Mouse (Mus musculus): ENCODE data around the gene Pabpc1l. TPM values are rescaled to one million over a fixed set of nuclear protein-coding genes. Genes with fewer than 3 reads are reported as not detected.

Pabpc1l gene
- total and polyA plus RNA-seq, 3 experiments = 0.47 to 0.96 (median 0.76) TPM

- no peaks in the 10 kb centered on the region for H3K27me3 ChIP-seq (replicated peaks)
- peak overlapping the region; percentile 54 for H3K9ac ChIP-seq (ENCODE audit: insufficient read depth, low read depth)
- H3K79me2 ChIP-seq (replicated peaks; ENCODE audit: control insufficient read depth, extremely low read depth, insufficient read depth, poor library complexity, severe bottlenecking) = peaks cover 66% of the 10 kb centered on the region
- DNase-seq (ENCODE audit: extremely low read depth) = peak; percentile 98
- dilution Hi-C loops (cut with MboI; ENCODE audit: extremely low pct_ligation_motif_present, extremely low pct_unique_long_range_greater_than_20kb, low sequenced_read_pairs) = no loop called here
- peak overlapping the region; percentile 66 for H3K27ac ChIP-seq (ENCODE audit: insufficient read depth, low read depth)
- peak overlapping the region; percentile 83; the same call in 1 of the 2 replicates for H3K4me2 ChIP-seq (ENCODE audit: insufficient read depth, low read depth, poor library complexity, severe bottlenecking)
- H3K36me3 ChIP-seq (replicated peaks in 1 of 2; ENCODE audit: control insufficient read depth in 1 of 2, insufficient read depth in 1 of 2, low read length in 1 of 2) = peaks cover 0 to 15% of the 10 kb centered on the region in 2 experiments
- no peaks in the 10 kb centered on the region for H3K9me3 ChIP-seq (replicated peaks; ENCODE audit: low read length)
- TF ChIP-seq POLR2AphosphoS2 (IDR thresholded peaks at IDR 0.05; ENCODE audit: low read depth, low read length) = peak; percentile 87; the same call in 1 of the 2 replicates
- peak; percentile 62 for TF ChIP-seq RAD21 (IDR thresholded peaks at IDR 0.05; ENCODE audit: low read depth, low read length)
- peak; percentile 43; the same call in 1 of the 2 replicates for TF ChIP-seq MEF2A (IDR thresholded peaks at IDR 0.05; ENCODE audit: borderline replicate concordance, low read depth, low read length)
- TF ChIP-seq UBTF (IDR thresholded peaks at IDR 0.05; ENCODE audit: low read depth, low read length) = no peak
- TF ChIP-seq KAT2A (IDR thresholded peaks at IDR 0.05; ENCODE audit: insufficient replicate concordance, low read length) = no peak
- TF ChIP-seq USF2 (conservative IDR thresholded peaks at IDR 0.05; ENCODE audit: low read depth, low read length) = peak; percentile 93
- TF ChIP-seq ZMIZ1 (IDR thresholded peaks at IDR 0.05; ENCODE audit: low read depth, low read length) = peak; percentile 76
- TF ChIP-seq MAX (IDR thresholded peaks at IDR 0.05; ENCODE audit: low read length) = peak; percentile 95
- peak; percentile 86; the same call in 1 of the 2 replicates for TF ChIP-seq SIN3A (IDR thresholded peaks at IDR 0.05; ENCODE audit: low read length)
- peak; percentile 54 for TF ChIP-seq SMC3 (IDR thresholded peaks at IDR 0.05; ENCODE audit: low read depth, low read length)
- TF ChIP-seq TBP (conservative IDR thresholded peaks at IDR 0.05; ENCODE audit: low read depth, low read length) = 0 out of 2 replicates have a peak, but pooled peaks have one; percentile 19
- TF ChIP-seq TCF12 (IDR thresholded peaks at IDR 0.05; ENCODE audit: low read depth, low read length) = peak; percentile 84
- peak; percentile 98 for TF ChIP-seq USF1 (IDR thresholded peaks at IDR 0.05; ENCODE audit: low read depth, low read length)
- no peak for TF ChIP-seq PAX5 (IDR thresholded peaks at IDR 0.05; ENCODE audit: low read length)
- TF ChIP-seq ELF1 (IDR thresholded peaks at IDR 0.05; ENCODE audit: low read depth, low read length) = peak; percentile 98
- TF ChIP-seq IRF4 (IDR thresholded peaks at IDR 0.05; ENCODE audit: low read depth, low read length) = peak; percentile 64; the same call in 1 of the 2 replicates
- peak; percentile 81 for TF ChIP-seq HCFC1 (IDR thresholded peaks at IDR 0.05; ENCODE audit: low read depth, low read length)
- peak; percentile 96 for TF ChIP-seq NELFE (IDR thresholded peaks at IDR 0.05; ENCODE audit: low read depth, low read length)
- no peak for TF ChIP-seq ETS1 (conservative IDR thresholded peaks at IDR 0.05; ENCODE audit: low read depth, low read length)
- TF ChIP-seq CTCF (conservative IDR thresholded peaks at IDR 0.05 in 1 of 2, IDR thresholded peaks at IDR 0.05 in 1 of 2; ENCODE audit: low read depth in 2 of 2, low read length in 2 of 2) = peak; percentile 43 to 80; a peak in 3 of 4 replicates
- peak; percentile 66 for TF ChIP-seq BHLHE40 (IDR thresholded peaks at IDR 0.05; ENCODE audit: low read depth, low read length)
- TF ChIP-seq ZC3H11A (IDR thresholded peaks at IDR 0.05; ENCODE audit: low read depth, low read length) = no peak
- TF ChIP-seq POLR2A (IDR thresholded peaks at IDR 0.05; ENCODE audit: low read depth, low read length) = peak; percentile 98
- no peak for TF ChIP-seq MYC (IDR thresholded peaks at IDR 0.05; ENCODE audit: low read depth, low read length)
- peak; percentile 55; the same call in 1 of the 2 replicates for TF ChIP-seq E2F4 (IDR thresholded peaks at IDR 0.05; ENCODE audit: insufficient replicate concordance, low read depth, low read length)
- peak; percentile 60; the same call in 1 of the 2 replicates for TF ChIP-seq MXI1 (IDR thresholded peaks at IDR 0.05; ENCODE audit: low read depth, low read length)
- H3K4me3 ChIP-seq (replicated peaks in 1 of 3; ENCODE audit: low read depth in 2 of 3, low read length in 2 of 3, poor library complexity in 1 of 3) = peak overlapping the region; percentile 87 to 98 (median 97)
- in situ Hi-C loops (cut with MboI; ENCODE audit: low pct_ligation_motif_present, low pct_unique_long_range_greater_than_20kb, low sequenced_read_pairs) = no loop called here
- H3K4me1 ChIP-seq (ENCODE audit: control insufficient read depth in 1 of 2, insufficient read depth in 2 of 2) = peaks cover 6 to 50% of the 10 kb centered on the region in 2 experiments
These were observed 48.8 kb downstream of the Pabpc1l start for GRCm38 (mm10) chr2:164073918-164074578.

All from CH12.LX (cell line).